Mouse (Mus musculus) liver, embryonic 12.5 days (tissue): ENCODE results near the gene Ppp1r3a. TPM values are rescaled to one million over a fixed set of nuclear protein-coding genes. Genes with fewer than 3 reads are reported as not detected.

ENCODE experiments used
- ATAC-seq: fragments of 200-750 bp; cut with Nextera tagmentation; 2 replicates; pipeline ENCODE4 v1.8.0; 2017; ENCODE audit warnings: moderate number of reproducible peaks, mild to moderate bottlenecking, moderate library complexity
- H3K27ac ChIP-seq: fragments of 300-500 bp; sonication (generic); 2 replicates; pipeline ENCODE4 v1.5.1; 2016; ENCODE audit warnings: mild to moderate bottlenecking
- H3K27me3 ChIP-seq: fragments of 300-500 bp; sonication (generic); replicated peaks from 2 replicates; pipeline ENCODE4 v1.6.1; 2016; ENCODE audit warnings: mild to moderate bottlenecking, moderate library complexity
- H3K36me3 ChIP-seq: fragments of 300-500 bp; sonication (generic); 2 replicates; pipeline ENCODE4 v1.6.1; 2016; ENCODE audit warnings: mild to moderate bottlenecking, moderate library complexity
- H3K4me1 ChIP-seq: fragments of 300-500 bp; sonication (generic); 2 replicates; pipeline ENCODE4 v1.6.1; 2016
- H3K4me2 ChIP-seq: fragments of 300-500 bp; sonication (generic); 2 replicates; pipeline ENCODE4 v1.6.1; 2016; ENCODE audit warnings: mild to moderate bottlenecking, moderate library complexity
- H3K4me3 ChIP-seq: fragments of 300-500 bp; sonication (generic); 2 replicates; pipeline ENCODE4 v1.5.1; 2016; ENCODE audit warnings: mild to moderate bottlenecking, moderate library complexity
- H3K9ac ChIP-seq: fragments of 300-500 bp; sonication (generic); 2 replicates; pipeline ENCODE4 v1.6.1; 2016; ENCODE audit warnings: mild to moderate bottlenecking, moderate library complexity
- H3K9me3 ChIP-seq: fragments of 300-500 bp; sonication (generic); replicated peaks from 2 replicates; pipeline ENCODE4 v1.6.1; 2016; ENCODE audit warnings: mild to moderate bottlenecking, moderate library complexity
- WGBS: fragments of 180-500 bp; shearing (Covaris S2); methylation state at CpG from one replicate; pipeline ENCODE4 v1.1.7; 2016; ENCODE audit not compliant: insufficient replicate concordance; 5-methylcytosine and 5-hydroxymethylcytosine counted together
- polyA plus RNA-seq: library from polyadenylated mRNA; unstranded; fragments of >200 nt; fragmentation: Nextera tagmentation; extraction: Ambion mirVana; gene quantifications from 2 replicates; pipeline ENCODE4 v1.2.1, GENCODE M21; 2016

Gene Ppp1r3a
- polyA plus RNA-seq, result 0.01 TPM in 1 of 2 replicates, not detected in the other

DNA sequence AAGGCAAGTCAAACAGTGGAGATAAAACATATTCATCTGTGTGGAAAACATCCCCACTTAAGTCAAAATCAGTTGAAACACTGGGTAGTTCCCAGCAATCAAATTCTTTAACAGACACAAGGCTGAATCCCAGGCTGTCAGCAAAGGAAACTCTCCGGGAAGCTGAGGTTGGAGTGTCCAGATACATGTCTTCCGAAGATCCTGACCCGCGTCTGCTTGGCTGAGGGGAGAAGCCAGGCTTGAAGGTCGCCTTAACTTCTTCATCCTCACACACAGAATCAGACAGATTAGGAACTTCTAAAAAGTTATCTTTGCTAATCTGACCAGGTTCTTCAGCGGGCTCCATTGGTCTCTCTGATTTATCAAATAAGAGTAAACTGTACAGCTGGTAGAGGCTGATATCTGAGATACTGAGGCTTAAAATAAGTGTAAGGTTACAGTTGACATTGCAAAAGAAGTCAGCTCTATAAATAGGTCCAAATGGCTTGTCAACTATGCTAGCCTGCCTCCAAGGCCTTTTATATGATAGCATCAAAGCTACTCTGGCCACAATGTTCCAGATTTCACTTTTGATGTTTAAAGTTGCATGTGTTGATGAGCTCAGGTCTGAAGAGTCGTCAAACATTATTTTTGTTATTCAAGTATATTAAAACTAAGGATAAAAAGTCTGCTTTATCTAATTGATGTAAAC, at the start of gene Ppp1r3a:
Ppp1r3a (minus strand) TSS at position 374 of the 691 bp plus-strand sequence.
- Histone ChIP-seq H3K27ac (no peak within 1 kb of the TSS), H3K4me3 (no peak within 1 kb of the TSS), H3K4me2 (no peak within 1 kb of the TSS), H3K9ac (no peak within 1 kb of the TSS), H3K27me3 (no peaks in the 10 kb centered on the region), H3K36me3 (no peaks in the 10 kb centered on the region), H3K4me1 (no peaks in the 10 kb centered on the region), H3K9me3 (no peaks in the 10 kb centered on the region)
- ATAC-seq, result no peak
- 72% methylated on average over 7 of the region's 7 CpGs for WGBS

DNA sequence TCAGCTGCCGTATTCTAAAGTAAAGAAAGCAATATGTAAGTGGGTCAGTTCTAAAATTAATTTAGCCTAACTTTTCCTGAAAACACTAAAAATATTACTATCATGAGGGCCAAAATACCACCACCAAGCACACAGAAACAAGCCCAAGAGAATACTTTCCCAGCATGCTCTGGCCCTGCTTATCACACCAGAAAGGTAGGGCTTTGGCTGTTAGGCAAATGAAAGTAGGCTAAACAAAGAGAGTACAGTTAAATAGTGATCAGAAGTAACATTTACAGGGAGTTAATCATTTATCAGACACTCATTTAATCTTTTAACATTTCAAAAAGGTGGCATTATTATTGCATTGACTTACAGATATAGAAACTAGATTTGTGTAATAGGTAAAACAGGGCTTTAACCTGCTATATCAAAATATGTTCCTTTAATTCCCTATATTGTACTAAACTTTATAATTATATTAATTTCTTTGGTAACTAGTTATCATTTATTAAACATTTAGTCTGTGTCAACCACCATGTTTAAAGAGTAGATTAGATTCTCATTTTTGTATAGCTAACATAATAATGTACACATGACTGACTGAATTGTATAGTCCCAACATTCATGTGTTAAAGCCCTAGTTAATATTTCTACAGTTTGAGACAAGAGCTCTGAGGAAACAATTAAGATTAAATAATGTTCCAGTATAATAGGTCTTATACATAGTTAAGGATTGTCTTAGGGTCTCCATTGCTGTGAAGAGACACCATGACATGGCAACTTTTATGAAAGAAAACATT, 32.3 kb upstream of the Ppp1r3a start:
- no peaks in the 10 kb centered on the region for H3K27me3 ChIP-seq
- H3K4me1 ChIP-seq, result no peaks in the 10 kb centered on the region
- no peak for ATAC-seq
- H3K9me3 ChIP-seq, result no peaks in the 10 kb centered on the region
- no peak overlapping the region for H3K9ac ChIP-seq
- no peak overlapping the region for H3K27ac ChIP-seq
- WGBS, result 77% methylated on average over 1 of the region's 1 CpGs
- H3K4me2 ChIP-seq, result no peak overlapping the region
- H3K36me3 ChIP-seq, result no peaks in the 10 kb centered on the region
- H3K4me3 ChIP-seq, result no peak overlapping the region

- WGBS, result 75% methylated on average over 4 of the region's 4 CpGs
- Histone ChIP-seq H3K4me2 (no peak overlapping the region), H3K36me3 (no peaks in the 10 kb centered on the region), H3K9ac (no peak overlapping the region), H3K27me3 (no peaks in the 10 kb centered on the region), H3K27ac (no peak overlapping the region), H3K4me1 (no peaks in the 10 kb centered on the region), H3K9me3 (no peaks in the 10 kb centered on the region), H3K4me3 (no peak overlapping the region)
- ATAC-seq, result no peak
These were observed 22.8 kb upstream of the Ppp1r3a start for GRCm38 (mm10) chr6:14777920-14778319.

DNA sequence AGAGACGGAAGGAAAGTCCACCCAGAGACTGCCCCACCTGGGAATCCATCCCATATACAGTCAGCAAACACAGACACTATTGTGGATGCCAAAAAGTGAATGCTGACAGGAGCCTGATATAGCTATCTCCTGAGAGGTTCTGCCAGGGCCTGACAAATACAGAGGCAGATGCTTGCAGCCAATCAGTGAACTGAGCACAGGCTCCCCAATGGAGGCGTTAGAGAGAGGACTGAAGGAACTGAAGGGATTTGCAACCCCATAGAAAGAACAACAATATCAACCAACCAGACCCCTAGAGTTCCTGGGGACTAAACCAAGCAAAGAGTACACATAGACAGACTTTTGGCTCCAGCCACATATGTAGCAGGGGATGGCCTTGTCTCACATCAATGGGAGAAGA, 16.6 kb upstream of the Ppp1r3a start:
- no peak for ATAC-seq
- WGBS, result 38% methylated on average over 2 of the region's 2 CpGs
- no peaks in the 10 kb centered on the region for H3K9me3 ChIP-seq
- H3K36me3 ChIP-seq, result no peaks in the 10 kb centered on the region
- H3K27me3 ChIP-seq, result no peaks in the 10 kb centered on the region
- no peak overlapping the region for H3K4me2 ChIP-seq
- H3K4me1 ChIP-seq, result no peaks in the 10 kb centered on the region
- no peak overlapping the region for H3K9ac ChIP-seq
- H3K4me3 ChIP-seq, result no peak overlapping the region
- no peak overlapping the region for H3K27ac ChIP-seq

DNA sequence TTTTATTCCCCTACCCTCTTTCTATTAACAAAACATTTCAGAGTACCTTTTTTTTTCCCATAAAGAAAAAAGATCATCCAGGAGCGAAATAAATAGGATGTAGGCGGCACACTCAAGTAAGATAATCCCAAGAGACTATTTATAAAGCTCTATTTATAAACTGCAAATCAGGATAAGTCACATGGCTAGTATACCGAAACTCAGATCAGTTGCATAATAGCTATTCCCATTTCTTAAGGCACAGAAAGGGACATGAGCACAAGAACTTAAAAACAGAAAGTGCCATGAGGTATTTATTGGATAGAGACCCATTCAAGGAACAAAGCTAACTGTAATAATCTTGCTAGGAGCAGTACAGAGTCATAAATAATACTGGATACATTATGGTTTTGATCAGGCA, 2.4 kb upstream of the Ppp1r3a start:
- Histone ChIP-seq H3K4me1 (no peaks in the 10 kb centered on the region), H3K9ac (no peak overlapping the region), H3K4me2 (no peak overlapping the region), H3K27me3 (no peaks in the 10 kb centered on the region), H3K9me3 (no peaks in the 10 kb centered on the region), H3K36me3 (no peaks in the 10 kb centered on the region), H3K27ac (no peak overlapping the region), H3K4me3 (no peak overlapping the region)
- ATAC-seq, result no peak
- 53% methylated on average over 3 of the region's 3 CpGs for WGBS

GRCm38 (mm10) chr6:14753512-14753911, 1.6 kb downstream of the Ppp1r3a start:
- ATAC-seq, result no peak
- no peaks in the 10 kb centered on the region for H3K9me3 ChIP-seq
- H3K4me1 ChIP-seq, result no peaks in the 10 kb centered on the region
- H3K4me2 ChIP-seq, result no peak overlapping the region
- no peak overlapping the region for H3K27ac ChIP-seq
- H3K4me3 ChIP-seq, result no peak overlapping the region
- H3K36me3 ChIP-seq, result no peaks in the 10 kb centered on the region
- no peaks in the 10 kb centered on the region for H3K27me3 ChIP-seq
- 63% methylated on average over 4 of the region's 4 CpGs for WGBS
- H3K9ac ChIP-seq, result no peak overlapping the region

DNA sequence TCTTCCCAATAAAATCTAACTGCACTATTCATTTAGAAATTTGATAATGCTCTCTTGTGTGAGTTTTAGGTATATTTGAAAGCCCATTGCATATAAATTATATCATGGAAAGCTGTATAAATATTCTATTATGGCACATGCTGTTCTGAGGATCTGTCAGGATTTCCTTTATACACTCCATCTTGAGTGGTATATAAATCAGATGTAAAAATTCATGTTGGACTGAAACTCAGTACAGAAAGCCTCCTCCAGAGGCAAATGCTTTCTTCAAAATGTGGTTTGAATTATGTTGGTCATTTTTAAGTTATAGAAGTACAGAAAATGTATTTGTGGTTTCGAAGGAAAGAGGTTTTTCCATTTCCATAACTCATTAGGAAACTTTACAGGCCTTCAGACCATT, 2.9 kb downstream of the Ppp1r3a start:
- Histone ChIP-seq H3K36me3 (no peaks in the 10 kb centered on the region), H3K9me3 (no peaks in the 10 kb centered on the region), H3K27ac (no peak overlapping the region), H3K9ac (no peak overlapping the region), H3K4me3 (no peak overlapping the region), H3K27me3 (no peaks in the 10 kb centered on the region), H3K4me2 (no peak overlapping the region), H3K4me1 (no peaks in the 10 kb centered on the region)
- WGBS, result 21% methylated on average over 1 of the region's 1 CpGs
- ATAC-seq, result no peak

DNA sequence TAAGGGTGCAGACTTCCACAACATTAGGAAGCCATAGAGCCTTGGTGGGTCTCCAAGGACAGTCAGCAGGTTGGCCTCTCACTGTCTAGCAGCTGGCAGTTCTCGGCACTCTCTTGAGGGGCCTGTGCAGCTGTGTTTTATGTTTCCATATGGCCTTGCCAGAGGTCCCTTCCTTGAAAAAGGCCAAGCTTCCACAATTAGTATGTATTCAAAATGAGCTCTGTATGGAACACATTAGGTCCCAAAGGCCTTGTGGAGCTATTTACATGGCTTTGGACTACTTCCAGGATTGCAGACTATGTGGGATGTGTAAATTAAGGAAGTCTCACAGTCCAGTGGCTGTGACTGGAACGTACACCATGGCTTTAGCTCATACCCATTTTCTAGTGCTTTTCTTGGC, 8.1 kb downstream of the Ppp1r3a start:
- no peak overlapping the region for H3K4me2 ChIP-seq
- no peaks in the 10 kb centered on the region for H3K36me3 ChIP-seq
- H3K4me1 ChIP-seq, result no peaks in the 10 kb centered on the region
- WGBS, result 79% methylated on average over 2 of the region's 2 CpGs
- ATAC-seq, result no peak
- no peak overlapping the region for H3K27ac ChIP-seq
- no peaks in the 10 kb centered on the region for H3K27me3 ChIP-seq
- no peak overlapping the region for H3K4me3 ChIP-seq
- no peaks in the 10 kb centered on the region for H3K9me3 ChIP-seq
- no peak overlapping the region for H3K9ac ChIP-seq

DNA sequence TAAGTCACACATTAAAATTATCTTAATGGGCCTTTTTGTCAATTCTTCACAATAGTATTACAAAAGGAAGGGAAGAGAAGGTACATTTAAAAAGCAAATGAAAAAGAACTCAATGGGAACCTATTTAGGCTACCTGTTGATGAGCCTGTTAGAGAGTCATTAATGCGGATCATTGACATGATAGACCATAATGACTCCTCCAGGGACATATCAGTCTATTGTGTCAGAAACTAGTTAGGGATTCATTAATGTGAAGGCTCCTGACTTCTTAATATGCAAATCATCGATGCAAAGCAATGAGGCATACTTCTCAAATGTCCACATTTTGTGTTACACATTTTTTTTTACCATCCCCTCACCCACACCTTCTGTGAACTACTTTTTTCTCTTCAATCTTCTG, 19.1 kb downstream of the Ppp1r3a start:
- H3K4me2 ChIP-seq, result no peak overlapping the region

GRCm38 (mm10) chr6:14731011-14731410, 24.1 kb downstream of the Ppp1r3a start:
- H3K27ac ChIP-seq, result no peak overlapping the region
- no peaks in the 10 kb centered on the region for H3K9me3 ChIP-seq
- 54% methylated on average over 5 of the region's 5 CpGs for WGBS
- H3K4me2 ChIP-seq, result no peak overlapping the region
- no peaks in the 10 kb centered on the region for H3K4me1 ChIP-seq
- H3K4me3 ChIP-seq, result no peak overlapping the region
- H3K9ac ChIP-seq, result no peak overlapping the region
- no peaks in the 10 kb centered on the region for H3K27me3 ChIP-seq
- H3K36me3 ChIP-seq, result no peaks in the 10 kb centered on the region
- ATAC-seq, result no peak

More for the DNA sequence above, 19.1 kb downstream of the Ppp1r3a start:
- no peak overlapping the region for H3K4me3 ChIP-seq
- H3K27me3 ChIP-seq, result no peaks in the 10 kb centered on the region
- no peak for ATAC-seq
- H3K4me1 ChIP-seq, result no peaks in the 10 kb centered on the region
- 69% methylated on average over 2 of the region's 2 CpGs for WGBS
- no peak overlapping the region for H3K9ac ChIP-seq
- H3K27ac ChIP-seq, result no peak overlapping the region
- no peaks in the 10 kb centered on the region for H3K36me3 ChIP-seq
- no peaks in the 10 kb centered on the region for H3K9me3 ChIP-seq

GRCm38 (mm10) chr6:14720772-14721414, 34.2 kb downstream of the Ppp1r3a start:
- no peaks in the 10 kb centered on the region for H3K36me3 ChIP-seq
- no peaks in the 10 kb centered on the region for H3K4me1 ChIP-seq
- no peak overlapping the region for H3K9ac ChIP-seq
- no peak for ATAC-seq
- H3K9me3 ChIP-seq, result no peaks in the 10 kb centered on the region
- H3K4me2 ChIP-seq, result no peak overlapping the region
- no peak overlapping the region for H3K27ac ChIP-seq
- H3K4me3 ChIP-seq, result no peak overlapping the region
- 57% methylated on average over 4 of the region's 4 CpGs for WGBS
- H3K27me3 ChIP-seq, result no peaks in the 10 kb centered on the region

DNA sequence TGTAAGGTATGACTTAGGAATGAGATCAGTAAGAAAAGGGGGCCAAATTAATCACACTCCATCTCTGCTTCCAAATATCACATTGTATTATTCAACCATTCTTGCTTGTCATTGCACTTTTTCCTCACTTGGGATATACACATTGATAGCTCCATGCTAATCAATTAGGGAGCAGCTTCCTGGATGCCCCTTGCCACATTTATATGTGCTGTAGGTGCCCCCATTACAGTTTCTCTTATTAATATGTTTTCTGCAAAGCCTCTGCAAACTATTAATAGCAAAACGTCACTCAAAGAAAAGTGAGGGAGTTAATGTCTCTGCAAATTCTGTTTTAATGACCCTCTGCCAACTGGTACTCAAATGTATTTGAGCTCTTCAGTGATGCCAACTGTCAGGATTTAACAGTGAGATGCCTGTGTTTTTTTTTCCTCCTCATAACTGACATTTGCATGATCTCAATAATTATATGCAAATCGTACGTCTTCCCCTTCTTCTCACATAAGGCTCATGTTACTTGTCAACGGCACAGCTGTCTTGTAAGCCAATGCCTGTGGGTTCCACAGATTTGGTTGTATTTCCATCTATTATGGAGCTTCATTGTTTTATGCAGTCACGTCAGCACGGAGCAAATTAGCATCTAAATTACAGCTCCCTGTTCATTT, 34.8 kb downstream of the Ppp1r3a start:
- no peak for ATAC-seq
- H3K9ac ChIP-seq, result no peak overlapping the region
- H3K9me3 ChIP-seq, result no peaks in the 10 kb centered on the region
- 74% methylated on average over 6 of the region's 6 CpGs for WGBS
- no peak overlapping the region for H3K4me3 ChIP-seq
- no peaks in the 10 kb centered on the region for H3K36me3 ChIP-seq
- H3K27me3 ChIP-seq, result no peaks in the 10 kb centered on the region
- H3K4me1 ChIP-seq, result no peaks in the 10 kb centered on the region
- no peak overlapping the region for H3K27ac ChIP-seq
- no peak overlapping the region for H3K4me2 ChIP-seq
